Mouse (Mus musculus) bone marrow, adult 2 months (tissue): ENCODE measurements around the gene Glrx.

ENCODE experiments used
- CTCF ChIP-seq: fragments of 200-500 bp; IDR thresholded peaks from 2 replicates; pipeline ENCODE4 v1.5.1; 2011; ENCODE audit warnings: low read length, control low read depth; ENCODE audit not compliant: control insufficient read depth, insufficient read depth
- POLR2A ChIP-seq: fragments of 200-500 bp; IDR thresholded peaks from 2 replicates; pipeline ENCODE4 v1.6.1; 2011; ENCODE audit warnings: low read depth, mild to moderate bottlenecking, control low read depth, low read length, borderline replicate concordance; ENCODE audit not compliant: control insufficient read depth

DNA sequence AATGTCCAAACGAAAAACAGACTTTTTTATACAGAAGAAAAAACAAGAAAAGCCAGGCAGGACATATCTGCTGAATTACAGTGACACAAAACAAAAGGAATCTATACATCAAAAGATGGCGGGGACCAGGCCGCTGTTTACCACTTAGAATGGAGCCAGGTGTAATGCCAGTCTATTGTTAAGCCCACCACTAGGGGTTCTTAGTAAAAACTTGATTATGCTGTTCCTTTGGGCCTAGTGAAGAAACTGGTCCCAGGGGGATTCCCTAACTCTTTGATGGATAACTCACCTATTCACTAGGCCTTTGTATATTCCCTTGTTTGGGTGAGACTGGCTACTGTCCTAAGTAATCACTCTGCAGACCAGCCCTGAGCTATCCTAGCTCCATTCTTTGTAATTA, 40.2 kb upstream of the Glrx start:
- TF ChIP-seq CTCF (no peak), POLR2A (no peak)
